Mouse (Mus musculus) lung, adult 2 months (tissue): ENCODE measurements around the gene Foxp1.

Source experiments
- CTCF ChIP-seq: fragments of 200-500 bp; IDR thresholded peaks from 2 replicates; pipeline ENCODE4 v1.5.1; 2011; ENCODE audit warnings: mild to moderate bottlenecking, low read length, control low read depth; ENCODE audit not compliant: insufficient read depth
- POLR2A ChIP-seq: fragments of 200-500 bp; IDR thresholded peaks from 2 replicates; pipeline ENCODE4 v1.6.1; 2011; ENCODE audit warnings: low read depth, mild to moderate bottlenecking, control low read depth, low read length, borderline replicate concordance; ENCODE audit errors: extremely low read depth

DNA sequence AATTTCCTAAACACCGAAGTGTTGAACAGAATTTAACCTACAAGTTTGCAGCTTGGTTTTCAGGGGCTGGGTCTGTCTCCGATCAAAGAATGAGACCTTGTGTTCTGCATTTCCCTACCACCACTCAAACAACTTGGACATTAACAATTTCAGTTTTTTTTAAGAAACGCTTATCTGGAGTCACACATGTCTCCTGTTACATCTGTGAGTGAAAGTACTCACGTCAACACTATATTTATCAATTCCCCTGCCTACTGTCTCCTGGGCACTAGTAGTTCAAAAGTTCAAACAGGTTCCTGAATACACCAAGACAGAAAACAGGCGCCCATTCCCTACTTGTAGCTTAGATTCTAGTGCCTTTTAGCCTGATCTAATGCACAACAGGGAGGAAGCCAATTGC, 172.4 kb downstream of the Foxp1 start:
- TF ChIP-seq POLR2A (no peak), CTCF (no peak)
